Mouse (Mus musculus) lung, postnatal 0 days (tissue): Measurements from ENCODE around the gene Hdac7. TPM values are rescaled to one million over a fixed set of nuclear protein-coding genes. Genes with fewer than 3 reads are reported as not detected.

Source experiments
- ATAC-seq: fragments of 200-750 bp; cut with Nextera tagmentation; 2 replicates; pipeline ENCODE4 v1.8.0; 2017; ENCODE audit warnings: moderate library complexity
- DNase-seq: peaks from one replicate; pipeline ENCODE4 v3.0.0-alpha.2; 2016; ENCODE audit warnings: low spot score
- H3K27ac ChIP-seq: fragments of 300-500 bp; sonication (generic); 2 replicates; pipeline ENCODE4 v1.5.1; 2014; ENCODE audit warnings: antibody characterized with exemption, mild to moderate bottlenecking, low read length, mixed read lengths
- H3K27me3 ChIP-seq: fragments of 300-500 bp; sonication (generic); replicated peaks from 2 replicates; pipeline ENCODE4 v1.6.1; 2014; ENCODE audit warnings: low read length, mixed read lengths; ENCODE audit not compliant: insufficient read depth
- H3K36me3 ChIP-seq: fragments of 300-500 bp; sonication (generic); 2 replicates; pipeline ENCODE4 v1.6.1; 2014; ENCODE audit warnings: low read length, mixed read lengths; ENCODE audit not compliant: insufficient read depth
- H3K4me1 ChIP-seq: fragments of 300-500 bp; sonication (generic); 2 replicates; pipeline ENCODE4 v1.6.1; 2014; ENCODE audit warnings: antibody characterized with exemption, low read depth, low read length, mixed read lengths; ENCODE audit not compliant: insufficient read depth
- H3K4me2 ChIP-seq: fragments of 300-500 bp; sonication (generic); replicated peaks from 2 replicates; pipeline ENCODE4 v1.6.1; 2014; ENCODE audit warnings: low read depth, mild to moderate bottlenecking, low read length, moderate library complexity, mixed read lengths
- H3K4me3 ChIP-seq: fragments of 300-500 bp; sonication (generic); 2 replicates; pipeline ENCODE4 v1.5.1; 2014; ENCODE audit warnings: low read depth, low read length
- H3K9ac ChIP-seq: fragments of 300-500 bp; sonication (generic); replicated peaks from 2 replicates; pipeline ENCODE4 v1.6.1; 2014; ENCODE audit warnings: low read depth, mild to moderate bottlenecking
- H3K9me3 ChIP-seq: fragments of 300-500 bp; sonication (generic); 2 replicates; pipeline ENCODE4 v1.6.1; 2016; ENCODE audit warnings: low read length, mixed read lengths
- CTCF ChIP-seq: IDR thresholded peaks from 2 replicates; pipeline ENCODE4 v1.5.1; 2016; ENCODE audit warnings: antibody characterized with exemption, mild to moderate bottlenecking
- EP300 ChIP-seq: IDR thresholded peaks from 2 replicates; pipeline ENCODE4 v1.6.1; 2016; ENCODE audit warnings: antibody characterized with exemption, mild to moderate bottlenecking, control low read depth
- WGBS: fragments of 180-500 bp; shearing (Covaris S2); extraction: QIAGEN DNeasy Blood & Tissue Kit; methylation state at CpG from one replicate; pipeline ENCODE4 v1.1.7; 2014; 5-methylcytosine and 5-hydroxymethylcytosine counted together
- polyA plus RNA-seq: library from polyadenylated mRNA; unstranded; fragments of >200 nt; fragmentation: Nextera tagmentation; extraction: Ambion mirVana; gene quantifications from 2 replicates; pipeline ENCODE4 v1.2.1, GENCODE M21; 2015

Gene Hdac7
- polyA plus RNA-seq, 1 experiment from 2014 or later, result 43.2 TPM

DNA sequence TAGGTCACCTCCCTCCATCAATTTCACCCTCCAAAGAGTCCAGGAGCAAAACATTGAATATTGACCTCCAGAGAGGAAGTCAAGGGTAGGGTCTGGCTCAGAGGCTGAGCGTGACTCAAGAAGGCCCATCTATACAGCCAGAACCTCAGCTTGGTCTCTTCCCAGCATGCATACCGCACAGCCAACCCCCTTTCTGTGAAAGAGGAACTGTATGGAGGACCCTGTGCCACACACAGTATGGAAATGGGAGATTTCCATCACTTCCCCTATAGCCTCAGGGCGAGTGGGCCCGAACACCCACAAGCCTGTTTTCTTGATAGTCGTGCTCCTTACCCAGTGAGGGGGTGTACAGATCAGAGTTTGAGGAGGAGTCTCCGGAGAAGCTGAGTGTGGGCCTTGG, 24.7 kb upstream of the Hdac7 start:
- H3K9me3 ChIP-seq, result no peaks in the 10 kb centered on the region
- H3K36me3 ChIP-seq, result no peaks in the 10 kb centered on the region
- 88% methylated on average over 6 of the region's 6 CpGs for WGBS
- TF ChIP-seq CTCF, result no peak
- no peak for TF ChIP-seq EP300
- no peak for DNase-seq
- H3K9ac ChIP-seq, result no peak overlapping the region
- no peak overlapping the region for H3K4me2 ChIP-seq
- no peaks in the 10 kb centered on the region for H3K4me1 ChIP-seq
- H3K4me3 ChIP-seq, result no peak overlapping the region
- H3K27me3 ChIP-seq, result no peaks in the 10 kb centered on the region
- H3K27ac ChIP-seq, result no peak overlapping the region
- ATAC-seq, result no peak

DNA sequence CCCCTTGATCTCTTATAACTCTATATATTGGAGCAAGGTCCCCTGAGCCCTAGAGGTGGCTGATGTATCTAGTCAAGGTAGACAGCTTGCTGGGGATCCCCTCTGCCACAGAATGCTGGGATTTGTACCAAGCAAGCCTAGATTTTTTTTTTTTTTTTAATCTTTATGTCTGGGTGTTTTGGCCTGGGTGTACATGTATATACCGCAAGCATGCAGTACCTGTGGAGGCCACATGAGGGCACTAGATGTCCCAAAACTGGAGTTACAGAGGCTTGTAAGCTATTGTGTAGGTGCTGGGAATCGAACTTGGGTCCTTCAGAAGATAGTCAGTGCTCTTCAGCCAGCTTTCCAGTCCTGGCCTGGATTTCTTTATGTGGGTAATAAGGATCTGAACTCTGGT, 21.7 kb upstream of the Hdac7 start:
- H3K9ac ChIP-seq, result no peak overlapping the region
- H3K4me3 ChIP-seq, result no peak overlapping the region
- no peak for TF ChIP-seq EP300
- TF ChIP-seq CTCF, result peak; percentile 45
- ATAC-seq, result no peak
- H3K4me2 ChIP-seq, result no peak overlapping the region
- no peaks in the 10 kb centered on the region for H3K9me3 ChIP-seq
- H3K27me3 ChIP-seq, result no peaks in the 10 kb centered on the region
- H3K36me3 ChIP-seq, result no peaks in the 10 kb centered on the region
- H3K27ac ChIP-seq, result no peak overlapping the region
- H3K4me1 ChIP-seq, result peaks cover 4% of the 10 kb centered on the region
- DNase-seq, result no peak
- 98% methylated on average over 2 of the region's 2 CpGs for WGBS

DNA sequence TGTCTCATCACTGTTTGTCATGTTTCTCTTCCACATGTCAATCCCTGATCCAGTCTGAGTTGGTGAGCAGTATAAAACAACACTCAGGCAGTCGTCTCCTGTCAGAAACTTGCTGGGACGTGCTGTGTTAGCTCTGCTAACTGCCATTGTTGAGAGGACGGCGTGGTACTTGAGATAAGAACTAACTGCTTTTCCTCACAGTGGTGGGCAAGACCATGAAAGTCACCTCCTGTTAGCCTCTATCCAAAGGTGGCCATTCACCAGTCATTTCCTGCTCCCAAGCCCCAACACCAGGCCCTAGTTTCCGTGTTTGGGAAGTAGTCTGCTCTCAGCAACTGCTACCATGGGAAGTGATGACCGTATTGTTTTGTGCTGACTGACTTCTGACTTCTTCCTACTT, 20.9 kb upstream of the Hdac7 start:
- Histone ChIP-seq H3K9me3 (no peaks in the 10 kb centered on the region), H3K4me2 (no peak overlapping the region), H3K27ac (no peak overlapping the region), H3K36me3 (no peaks in the 10 kb centered on the region), H3K4me1 (peaks cover 4% of the 10 kb centered on the region), H3K9ac (no peak overlapping the region), H3K4me3 (no peak overlapping the region), H3K27me3 (no peaks in the 10 kb centered on the region)
- DNase-seq (no peak), ATAC-seq (peak; percentile 47; the same call in 1 of the 2 replicates)
- TF ChIP-seq CTCF (no peak), EP300 (no peak)
- WGBS, result 16% methylated on average over 6 of the region's 6 CpGs

DNA sequence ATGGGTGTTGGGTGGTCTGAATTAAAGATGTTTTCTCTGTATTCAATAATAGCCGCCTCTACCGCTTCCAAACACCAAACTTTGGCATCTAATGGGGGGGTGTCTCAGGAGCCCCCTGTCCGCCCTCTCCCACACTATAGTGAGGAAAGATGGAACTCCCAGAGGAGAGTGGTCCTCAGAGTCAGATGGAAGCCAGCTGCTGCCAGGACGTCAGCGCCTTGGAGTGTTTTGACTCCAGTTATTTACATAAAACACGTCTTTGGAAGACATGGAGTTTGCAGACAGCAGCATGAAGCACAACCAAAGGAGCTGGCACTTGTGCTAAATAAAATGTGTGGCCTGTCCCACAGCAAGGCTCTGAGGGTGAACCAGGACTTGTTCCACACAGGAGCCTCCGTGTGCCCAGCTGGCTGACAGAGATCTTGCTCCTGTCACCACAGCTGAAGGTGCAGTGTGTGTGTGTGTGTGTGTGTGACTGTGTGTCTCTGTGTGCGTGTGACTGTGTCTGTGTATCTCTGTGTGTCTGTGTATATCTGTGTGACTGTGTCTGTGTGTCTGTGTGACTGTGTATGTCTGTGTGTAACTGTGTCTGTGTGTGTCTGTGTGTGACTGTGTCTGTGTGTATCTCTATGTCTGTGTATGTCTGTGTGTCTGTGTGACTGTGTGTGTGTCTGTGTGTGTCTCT, 20.2 kb upstream of the Hdac7 start:
- DNase-seq (peak; percentile 49), ATAC-seq (peak; percentile 58)
- Histone ChIP-seq H3K4me1 (peaks cover 4% of the 10 kb centered on the region), H3K36me3 (no peaks in the 10 kb centered on the region), H3K4me2 (no peak overlapping the region), H3K27me3 (no peaks in the 10 kb centered on the region), H3K27ac (no peak overlapping the region), H3K4me3 (no peak overlapping the region), H3K9ac (no peak overlapping the region), H3K9me3 (no peaks in the 10 kb centered on the region)
- WGBS, result 45% methylated on average over 8 of the region's 8 CpGs
- TF ChIP-seq EP300, result no peak

DNA sequence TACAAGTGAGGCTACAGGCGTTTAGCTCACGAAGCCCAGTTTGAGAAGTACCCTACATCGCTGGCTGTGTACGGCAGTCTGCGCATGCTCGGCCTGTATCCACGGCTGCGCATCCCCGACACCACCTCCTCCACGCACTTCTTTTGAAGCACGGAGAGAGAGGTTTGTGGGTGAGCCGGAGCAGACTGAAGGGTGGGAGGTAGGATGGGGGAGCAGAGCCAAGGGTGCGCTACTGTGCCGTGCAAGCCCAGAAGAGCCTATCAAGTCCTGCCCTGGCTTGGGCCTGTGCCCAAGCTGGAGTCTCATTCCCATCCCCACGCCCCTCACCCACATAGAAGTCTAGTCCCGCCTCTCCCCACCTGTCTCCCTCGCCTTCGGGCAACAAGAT, 19.2 kb upstream of the Hdac7 start:
- Histone ChIP-seq H3K9me3 (no peaks in the 10 kb centered on the region), H3K27ac (no peak overlapping the region), H3K9ac (no peak overlapping the region), H3K4me3 (no peak overlapping the region), H3K4me1 (peaks cover 4% of the 10 kb centered on the region), H3K4me2 (no peak overlapping the region), H3K36me3 (no peaks in the 10 kb centered on the region), H3K27me3 (no peaks in the 10 kb centered on the region)
- TF ChIP-seq CTCF, result no peak
- no peak for TF ChIP-seq EP300
- ATAC-seq (no peak), DNase-seq (no peak)
- 55% methylated on average over 18 of the region's 18 CpGs for WGBS

DNA sequence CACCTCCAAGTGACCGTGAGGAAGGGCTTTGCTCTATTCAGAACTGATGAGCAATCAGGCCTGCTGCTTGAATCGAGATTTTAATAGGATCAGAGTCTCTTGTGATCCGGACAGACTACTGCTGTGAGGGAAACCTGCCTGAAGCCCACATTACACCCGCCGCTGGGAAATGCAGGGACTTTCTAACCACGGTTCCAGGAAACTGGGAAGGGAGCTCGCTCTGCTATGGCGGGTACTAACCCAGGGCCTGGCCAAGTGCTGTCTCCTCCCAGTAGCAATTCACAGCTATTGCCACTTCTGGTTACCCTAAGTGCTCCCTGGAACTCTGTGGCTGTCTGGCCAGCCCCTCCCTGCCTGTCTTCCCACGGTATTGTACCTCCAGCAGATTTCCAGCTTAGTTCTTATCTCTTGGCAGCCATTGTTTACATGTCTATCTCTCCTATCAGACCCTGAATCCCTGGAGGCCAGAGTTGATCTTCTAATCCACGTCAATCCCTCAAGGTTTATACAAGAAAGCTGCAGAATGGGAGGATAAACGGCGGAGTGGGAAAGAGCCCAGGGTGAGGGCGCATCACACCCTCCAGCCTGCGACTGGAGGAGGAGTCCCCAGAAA, 18.7 kb upstream of the Hdac7 start:
- no peaks in the 10 kb centered on the region for H3K27me3 ChIP-seq
- 39% methylated on average over 14 of the region's 14 CpGs for WGBS
- TF ChIP-seq CTCF (no peak), EP300 (no peak)
- peaks cover 4% of the 10 kb centered on the region for H3K4me1 ChIP-seq
- H3K9me3 ChIP-seq, result no peaks in the 10 kb centered on the region
- no peaks in the 10 kb centered on the region for H3K36me3 ChIP-seq
- H3K4me2 ChIP-seq, result no peak overlapping the region
- no peak overlapping the region for H3K9ac ChIP-seq
- no peak overlapping the region for H3K4me3 ChIP-seq
- ATAC-seq (0 out of 2 replicates have a peak, but pooled peaks have one; percentile 11), DNase-seq (no peak)
- no peak overlapping the region for H3K27ac ChIP-seq
